Comparison of ENCODE assay signal across 8 mouse cellular contexts in genomic region chr17:62783524-62784273, GRCm38 (mm10).
DNase-seq lines count a peak whose midpoint lies in the region; ATAC-seq lines count a peak whose summit lies in the region.

No protein-coding gene starts in this region.

- H3K36me3 ChIP-seq in heart, embryonic 13.5 days = no peaks in the 10 kb centered on the region
- H3K36me3 ChIP-seq in liver, embryonic 12.5 days = no peaks in the 10 kb centered on the region
- no peaks in the 10 kb centered on the region for H3K36me3 ChIP-seq in neural tube, embryonic 13.5 days

- 14% methylated on average over 13 of the region's 13 CpGs for WGBS in heart, embryonic 13.5 days
- WGBS in liver, embryonic 12.5 days (ENCODE audit: insufficient replicate concordance) = 11% methylated on average over 13 of the region's 13 CpGs
- WGBS in neural tube, embryonic 13.5 days = 19% methylated on average over 13 of the region's 13 CpGs

- H3K27ac ChIP-seq in brown adipose tissue, adult 24 weeks (replicated peaks; ENCODE audit: low read depth, low read length) = peak overlapping the region; percentile 90
- peak overlapping the region; percentile 76 for H3K27ac ChIP-seq in heart, embryonic 13.5 days (replicated peaks)
- H3K27ac ChIP-seq in liver, embryonic 12.5 days = no peak overlapping the region
- no peak overlapping the region for H3K27ac ChIP-seq in neural tube, embryonic 13.5 days (replicated peaks)

- peak; percentile 68 for DNase-seq in fat pad, adult 2 months (ENCODE audit: extremely low read depth, low read depth, low spot score)
- peak; percentile 90 for DNase-seq in kidney, postnatal 10 days
- peak; percentile 32 for DNase-seq in telencephalon, adult 2 months (ENCODE audit: low read depth, low spot score)

- no peaks in the 10 kb centered on the region for H3K27me3 ChIP-seq in heart, embryonic 13.5 days (replicated peaks)
- H3K27me3 ChIP-seq in liver, embryonic 12.5 days (replicated peaks) = peaks cover 4% of the 10 kb centered on the region; the same call in 1 of the 2 replicates
- H3K27me3 ChIP-seq in neural tube, embryonic 13.5 days = no peaks in the 10 kb centered on the region

- ATAC-seq in CD4-positive, CD25-positive, alpha-beta regulatory T cell, adult 4 months = peak; percentile 41
- ATAC-seq in heart, embryonic 13.5 days (ENCODE audit: extremely low read depth, insufficient number of reproducible peaks, low FRiP score, low TSS enrichment) = no peak
- peak; percentile 70 for ATAC-seq in liver, embryonic 12.5 days
- ATAC-seq in neural tube, embryonic 13.5 days (ENCODE audit: low read depth) = peak; percentile 66

- H3K9me3 ChIP-seq in heart, embryonic 13.5 days = no peaks in the 10 kb centered on the region
- no peaks in the 10 kb centered on the region for H3K9me3 ChIP-seq in liver, embryonic 12.5 days (replicated peaks)
- no peaks in the 10 kb centered on the region for H3K9me3 ChIP-seq in neural tube, embryonic 13.5 days

- peak overlapping the region; percentile 62 for H3K9ac ChIP-seq in heart, embryonic 13.5 days
- no peak overlapping the region for H3K9ac ChIP-seq in liver, embryonic 12.5 days
- H3K9ac ChIP-seq in neural tube, embryonic 13.5 days = peak overlapping the region; percentile 48; the same call in 1 of the 2 replicates

- H3K4me3 ChIP-seq in brown adipose tissue, adult 24 weeks (ENCODE audit: insufficient read depth, low read depth, low read length) = peak overlapping the region; percentile 57
- H3K4me3 ChIP-seq in heart, embryonic 13.5 days = peak overlapping the region; percentile 32
- no peak overlapping the region for H3K4me3 ChIP-seq in liver, embryonic 12.5 days
- peak overlapping the region; percentile 28 for H3K4me3 ChIP-seq in neural tube, embryonic 13.5 days

- H3K4me1 ChIP-seq in brown adipose tissue, adult 24 weeks (ENCODE audit: control insufficient read depth, insufficient read depth, insufficient read length, low read length) = no peaks in the 10 kb centered on the region; the same call in 1 of the 2 replicates
- H3K4me1 ChIP-seq in heart, embryonic 13.5 days = peaks cover 49% of the 10 kb centered on the region
- peaks cover 7% of the 10 kb centered on the region; the same call in 1 of the 2 replicates for H3K4me1 ChIP-seq in liver, embryonic 12.5 days
- peaks cover 33% of the 10 kb centered on the region for H3K4me1 ChIP-seq in neural tube, embryonic 13.5 days (replicated peaks)

- peak overlapping the region; percentile 58 for H3K4me2 ChIP-seq in heart, embryonic 13.5 days
- peak overlapping the region; percentile 31 for H3K4me2 ChIP-seq in liver, embryonic 12.5 days
- H3K4me2 ChIP-seq in neural tube, embryonic 13.5 days = peak overlapping the region; percentile 51

Comparison
In these comparisons a context has a peak if more than half of its experiments do, and no peak if none do; other contexts are left out.
1. H3K27ac ChIP-seq: peak in brown adipose tissue, adult 24 weeks (single experiment) and heart, embryonic 13.5 days (single experiment); none in liver, embryonic 12.5 days (single experiment) and neural tube, embryonic 13.5 days (single experiment).
2. DNase-seq: peak in every context shown above with its lines; median percentile 90 in kidney, postnatal 10 days; 68 in fat pad, adult 2 months; 32 in telencephalon, adult 2 months.
3. Peak in every context shown above with its lines, with median percentiles within 50 percentile points of each other: H3K4me2 ChIP-seq.